Mouse (Mus musculus) kidney, embryonic 15.5 days (tissue): ENCODE results near the gene Snrpd2. TPM values are rescaled to one million over a fixed set of nuclear protein-coding genes. Genes with fewer than 3 reads are reported as not detected.

Experiments used
- ATAC-seq: fragments of 200-750 bp; cut with Nextera tagmentation; replicated peaks from 2 replicates; pipeline ENCODE4 v1.8.0; 2017; ENCODE audit warnings: moderate TSS enrichment; ENCODE audit not compliant: low FRiP score
- H3K27ac ChIP-seq: fragments of 300-500 bp; sonication (generic); 2 replicates; pipeline ENCODE4 v1.5.1; 2015; ENCODE audit warnings: mild to moderate bottlenecking, inconsistent platforms
- H3K27me3 ChIP-seq: fragments of 300-500 bp; sonication (generic); 2 replicates; pipeline ENCODE4 v1.6.1; 2015; ENCODE audit warnings: inconsistent platforms
- H3K36me3 ChIP-seq: fragments of 300-500 bp; sonication (generic); 2 replicates; pipeline ENCODE4 v1.6.1; 2015; ENCODE audit warnings: inconsistent platforms
- H3K4me1 ChIP-seq: fragments of 300-500 bp; sonication (generic); 2 replicates; pipeline ENCODE4 v1.6.1; 2015; ENCODE audit warnings: inconsistent platforms
- H3K4me2 ChIP-seq: fragments of 300-500 bp; sonication (generic); 2 replicates; pipeline ENCODE4 v1.6.1; 2015; ENCODE audit warnings: moderate library complexity, mild to moderate bottlenecking, inconsistent platforms
- H3K4me3 ChIP-seq: fragments of 300-500 bp; sonication (generic); replicated peaks from 2 replicates; pipeline ENCODE4 v1.5.1; 2015; ENCODE audit warnings: mild to moderate bottlenecking, inconsistent platforms
- H3K9ac ChIP-seq: fragments of 300-500 bp; sonication (generic); 2 replicates; pipeline ENCODE4 v1.6.1; 2015; ENCODE audit warnings: mild to moderate bottlenecking, inconsistent platforms
- H3K9me3 ChIP-seq: fragments of 300-500 bp; sonication (generic); replicated peaks from 2 replicates; pipeline ENCODE4 v1.6.1; 2016; ENCODE audit warnings: inconsistent platforms
- WGBS: fragments of 180-500 bp; shearing (Covaris S2); methylation state at CpG from one replicate; pipeline ENCODE4 v1.1.7; 2015; ENCODE audit warnings: mixed read lengths; 5-methylcytosine and 5-hydroxymethylcytosine counted together
- polyA plus RNA-seq: library from polyadenylated mRNA; unstranded; fragments of >200 nt; fragmentation: Nextera tagmentation; extraction: Ambion mirVana; gene quantifications from 2 replicates; pipeline ENCODE4 v1.2.1, GENCODE M21; 2015

The Snrpd2 gene
- 157 and 162 TPM in 2 replicates for polyA plus RNA-seq

- Histone ChIP-seq H3K4me2 (peak within 1 kb of the TSS; percentile 91), H3K27me3 (no peaks in the 10 kb centered on the region), H3K9ac (peak within 1 kb of the TSS; percentile 87), H3K9me3 (no peaks in the 10 kb centered on the region), H3K4me3 (peak within 1 kb of the TSS; percentile 67), H3K27ac (peak within 1 kb of the TSS; percentile 82), H3K36me3 (peaks cover 48% of the 10 kb centered on the region), H3K4me1 (peaks cover 27% of the 10 kb centered on the region)
- ATAC-seq, result peak; percentile 93
- under 1% methylated on average over 24 of the region's 24 CpGs for WGBS
Observed at GRCm38 (mm10) chr7:19149626-19150025, at the start of gene Snrpd2. Gene Snrpd2, plus strand, starts transcription at chr7:19149722.

GRCm38 (mm10) chr7:19100290-19100689 lies 49.2 kb upstream of the Snrpd2 start:
- Histone ChIP-seq H3K27me3 (no peaks in the 10 kb centered on the region), H3K27ac (no peak overlapping the region), H3K4me3 (no peak overlapping the region), H3K9me3 (no peaks in the 10 kb centered on the region), H3K36me3 (peaks cover 27% of the 10 kb centered on the region), H3K9ac (no peak overlapping the region), H3K4me2 (no peak overlapping the region), H3K4me1 (peaks cover 25% of the 10 kb centered on the region)
- ATAC-seq, result no peak
- 64% methylated on average over 1 of the region's 1 CpGs for WGBS

- Histone ChIP-seq H3K9ac (no peak overlapping the region), H3K27me3 (no peaks in the 10 kb centered on the region), H3K27ac (no peak overlapping the region), H3K36me3 (0 out of 2 replicates have a peak, but pooled peaks cover 11% of the 10 kb centered on the region), H3K4me1 (no peaks in the 10 kb centered on the region), H3K9me3 (no peaks in the 10 kb centered on the region), H3K4me3 (no peak overlapping the region), H3K4me2 (no peak overlapping the region)
- ATAC-seq, result no peak
Observed at GRCm38 (mm10) chr7:19103741-19104140, 45.8 kb upstream of the Snrpd2 start.

- no peaks in the 10 kb centered on the region for H3K4me1 ChIP-seq
- 79% methylated on average over 2 of the region's 2 CpGs for WGBS
- H3K27me3 ChIP-seq, result no peaks in the 10 kb centered on the region
- 0 out of 2 replicates have a peak, but pooled peaks cover 7% of the 10 kb centered on the region for H3K36me3 ChIP-seq
- H3K27ac ChIP-seq, result no peak overlapping the region
- no peak overlapping the region for H3K9ac ChIP-seq
- no peak for ATAC-seq
- H3K9me3 ChIP-seq, result no peaks in the 10 kb centered on the region
- no peak overlapping the region for H3K4me3 ChIP-seq
- H3K4me2 ChIP-seq, result no peak overlapping the region
Observed at GRCm38 (mm10) chr7:19104486-19104885, 45.0 kb upstream of the Snrpd2 start.

DNA sequence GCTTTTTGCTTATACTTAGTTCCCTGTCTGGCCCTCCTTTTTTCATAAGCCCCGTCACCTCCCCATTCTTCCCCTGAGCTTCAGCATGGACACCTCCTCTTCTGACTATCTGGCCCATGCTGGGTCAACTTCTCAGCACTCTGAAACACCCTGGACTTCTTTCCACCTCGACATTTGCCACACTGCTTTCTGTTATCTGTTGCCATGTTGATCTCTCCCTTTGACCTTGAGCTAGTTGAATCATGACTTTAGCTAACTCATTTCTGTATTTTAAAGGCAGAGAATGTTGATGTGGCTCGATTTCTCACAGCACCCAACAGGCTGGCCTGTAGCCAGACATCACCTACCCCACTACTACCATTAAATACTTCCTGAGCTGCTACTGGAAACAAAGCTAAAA lies 42.1 kb upstream of the Snrpd2 start:
- WGBS, result 54% methylated on average over 3 of the region's 3 CpGs
- Histone ChIP-seq H3K4me1 (no peaks in the 10 kb centered on the region), H3K4me3 (no peak overlapping the region), H3K9me3 (no peaks in the 10 kb centered on the region), H3K27me3 (no peaks in the 10 kb centered on the region), H3K9ac (no peak overlapping the region), H3K4me2 (no peak overlapping the region), H3K27ac (no peak overlapping the region), H3K36me3 (0 out of 2 replicates have a peak, but pooled peaks cover 7% of the 10 kb centered on the region)
- no peak for ATAC-seq

DNA sequence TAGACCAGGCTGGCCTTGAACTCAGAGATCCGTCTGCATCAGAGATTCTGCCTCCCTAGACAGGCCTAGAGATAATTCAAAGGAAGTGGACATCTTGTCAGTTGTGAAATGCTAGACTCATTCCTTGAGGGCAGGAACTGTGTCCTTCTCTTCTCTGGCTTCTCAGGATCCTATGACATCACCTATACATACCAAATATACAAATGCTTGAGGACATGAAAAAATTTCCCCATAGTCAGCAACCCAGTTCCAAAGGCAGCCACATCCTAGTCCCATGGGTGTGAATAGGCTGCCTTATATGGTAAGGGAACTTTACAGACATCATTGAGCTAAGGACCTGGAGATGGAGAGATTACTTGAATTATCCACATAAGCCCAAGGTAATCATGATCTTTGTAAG lies 40.0 kb upstream of the Snrpd2 start:
- no peak overlapping the region for H3K9ac ChIP-seq
- no peak for ATAC-seq
- no peaks in the 10 kb centered on the region for H3K4me1 ChIP-seq
- 79% methylated on average over 1 of the region's 1 CpGs for WGBS
- no peak overlapping the region for H3K27ac ChIP-seq
- no peak overlapping the region for H3K4me3 ChIP-seq
- no peaks in the 10 kb centered on the region for H3K36me3 ChIP-seq
- H3K9me3 ChIP-seq, result no peaks in the 10 kb centered on the region
- no peak overlapping the region for H3K4me2 ChIP-seq
- H3K27me3 ChIP-seq, result no peaks in the 10 kb centered on the region

DNA sequence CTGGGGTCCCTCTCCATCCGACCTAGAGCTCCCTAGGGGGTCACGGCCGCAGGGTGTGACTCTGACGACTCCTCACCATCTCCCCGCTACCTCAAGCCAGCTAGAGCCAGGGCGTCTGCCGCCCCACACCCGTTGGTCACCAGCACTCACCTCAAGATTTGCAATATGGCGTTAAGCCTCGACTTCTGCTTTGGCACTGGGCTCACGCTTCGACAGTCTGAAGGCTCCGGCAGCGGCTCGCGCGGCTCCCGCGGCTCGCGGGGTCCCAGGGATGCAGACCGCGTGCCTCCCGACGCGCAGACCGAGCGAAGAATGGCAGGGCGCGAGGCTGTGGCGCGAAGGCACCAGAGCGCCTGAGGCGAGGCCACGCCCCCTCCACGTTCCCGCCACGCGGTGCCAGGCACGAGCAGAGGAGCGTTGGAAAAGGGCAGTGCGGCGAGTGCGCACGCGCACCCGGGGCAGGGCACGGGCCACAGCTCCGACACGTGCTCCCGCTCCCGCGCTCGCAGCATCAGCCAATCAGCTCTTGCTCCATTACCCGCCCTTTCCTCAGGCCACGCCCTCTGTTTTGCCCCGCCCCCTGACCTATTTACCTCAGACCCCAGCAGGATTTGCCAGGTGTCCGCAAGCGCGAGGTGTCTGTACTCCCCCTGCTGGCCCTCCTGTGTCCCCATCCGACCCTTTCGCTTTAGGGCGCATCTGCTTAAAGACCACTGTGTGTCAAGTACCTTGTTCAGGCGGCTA lies 31.3 kb upstream of the Snrpd2 start, which contains the start of gene Gm4969:
Gene Gm4969 (minus strand): TSS at position 341 of the 744 bp plus-strand sequence.
- Histone ChIP-seq H3K4me3 (peak within 1 kb of the TSS; percentile 33), H3K4me2 (peak within 1 kb of the TSS; percentile 65), H3K36me3 (peaks cover 7% of the 10 kb centered on the region; the same call in 1 of the 2 replicates), H3K27me3 (no peaks in the 10 kb centered on the region), H3K4me1 (peaks cover 25% of the 10 kb centered on the region), H3K9me3 (no peaks in the 10 kb centered on the region), H3K9ac (no peak within 1 kb of the TSS), H3K27ac (no peak within 1 kb of the TSS)
- ATAC-seq, result peak; percentile 26
- 26% methylated on average over 59 of the region's 64 CpGs for WGBS

- Histone ChIP-seq H3K4me2 (0 out of 2 replicates have a peak overlapping the region, but pooled peaks have one; percentile 78), H3K27me3 (no peaks in the 10 kb centered on the region), H3K4me1 (peaks cover 25% of the 10 kb centered on the region), H3K9ac (no peak overlapping the region), H3K4me3 (peak overlapping the region; percentile 79), H3K27ac (no peak overlapping the region), H3K9me3 (no peaks in the 10 kb centered on the region), H3K36me3 (peaks cover 7% of the 10 kb centered on the region; the same call in 1 of the 2 replicates)
- 94% methylated on average over 8 of the region's 8 CpGs for WGBS
- peak; percentile 14; the same call in 1 of the 2 replicates for ATAC-seq
Observed at GRCm38 (mm10) chr7:19119083-19119482, 30.4 kb upstream of the Snrpd2 start.

- Histone ChIP-seq H3K4me1 (peaks cover 30% of the 10 kb centered on the region), H3K9me3 (no peaks in the 10 kb centered on the region), H3K27me3 (no peaks in the 10 kb centered on the region), H3K36me3 (peaks cover 7% of the 10 kb centered on the region; the same call in 1 of the 2 replicates), H3K4me3 (peak within 1 kb of the TSS; percentile 79), H3K9ac (peak within 1 kb of the TSS; percentile 82), H3K27ac (peak within 1 kb of the TSS; percentile 73), H3K4me2 (peak within 1 kb of the TSS; percentile 78)
- peak; percentile 96 for ATAC-seq
- WGBS, result 2% methylated on average over 34 of the region's 34 CpGs
Observed at GRCm38 (mm10) chr7:19119631-19120429, 29.7 kb upstream of the Snrpd2 start, which contains the start of gene Fbxo46. Gene Fbxo46, plus strand, starts transcription at chr7:19119859.

DNA sequence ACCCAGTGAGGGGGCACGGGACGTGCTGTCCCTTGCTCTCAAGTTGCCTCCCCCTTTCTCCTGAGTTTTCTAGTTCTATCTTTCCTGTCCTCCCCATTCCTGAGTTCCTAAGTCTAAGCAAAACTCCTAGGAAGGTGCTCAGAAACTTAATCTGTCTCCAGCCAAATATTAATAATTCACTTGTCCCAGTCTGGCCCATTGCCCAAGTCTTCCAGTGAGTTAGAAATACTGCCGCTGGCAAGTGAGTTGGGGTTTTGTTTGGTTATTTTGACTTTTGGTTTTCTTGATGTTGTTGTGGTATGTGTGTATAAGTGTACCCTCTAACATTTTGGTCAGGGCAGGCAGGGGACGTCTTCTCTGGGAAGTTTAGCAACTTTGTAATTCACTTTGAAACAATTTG lies 27.8 kb upstream of the Snrpd2 start:
- WGBS, result 87% methylated on average over 4 of the region's 4 CpGs
- H3K4me3 ChIP-seq, result no peak overlapping the region
- ATAC-seq, result no peak
- no peaks in the 10 kb centered on the region for H3K27me3 ChIP-seq
- peaks cover 10% of the 10 kb centered on the region; the same call in 1 of the 2 replicates for H3K36me3 ChIP-seq
- H3K9me3 ChIP-seq, result no peaks in the 10 kb centered on the region
- peaks cover 30% of the 10 kb centered on the region for H3K4me1 ChIP-seq
- H3K27ac ChIP-seq, result no peak overlapping the region
- H3K9ac ChIP-seq, result no peak overlapping the region
- no peak overlapping the region for H3K4me2 ChIP-seq

- Histone ChIP-seq H3K4me2 (no peak overlapping the region), H3K36me3 (peaks cover 17% of the 10 kb centered on the region), H3K27me3 (no peaks in the 10 kb centered on the region), H3K9me3 (no peaks in the 10 kb centered on the region), H3K9ac (0 out of 2 replicates have a peak overlapping the region, but pooled peaks have one; percentile 4), H3K4me1 (peaks cover 23% of the 10 kb centered on the region), H3K27ac (no peak overlapping the region), H3K4me3 (no peak overlapping the region)
- 72% methylated on average over 6 of the region's 6 CpGs for WGBS
- no peak for ATAC-seq
Observed at GRCm38 (mm10) chr7:19124713-19125112, 24.8 kb upstream of the Snrpd2 start.

- Histone ChIP-seq H3K27me3 (no peaks in the 10 kb centered on the region), H3K9ac (no peak overlapping the region), H3K27ac (no peak overlapping the region), H3K4me3 (no peak overlapping the region), H3K4me1 (peaks cover 22% of the 10 kb centered on the region), H3K9me3 (no peaks in the 10 kb centered on the region), H3K4me2 (no peak overlapping the region), H3K36me3 (peaks cover 11% of the 10 kb centered on the region)
- WGBS, result 86% methylated on average over 5 of the region's 5 CpGs
- ATAC-seq, result no peak
Observed at GRCm38 (mm10) chr7:19127744-19128143, 21.8 kb upstream of the Snrpd2 start.
